In the genomic region with DNA sequence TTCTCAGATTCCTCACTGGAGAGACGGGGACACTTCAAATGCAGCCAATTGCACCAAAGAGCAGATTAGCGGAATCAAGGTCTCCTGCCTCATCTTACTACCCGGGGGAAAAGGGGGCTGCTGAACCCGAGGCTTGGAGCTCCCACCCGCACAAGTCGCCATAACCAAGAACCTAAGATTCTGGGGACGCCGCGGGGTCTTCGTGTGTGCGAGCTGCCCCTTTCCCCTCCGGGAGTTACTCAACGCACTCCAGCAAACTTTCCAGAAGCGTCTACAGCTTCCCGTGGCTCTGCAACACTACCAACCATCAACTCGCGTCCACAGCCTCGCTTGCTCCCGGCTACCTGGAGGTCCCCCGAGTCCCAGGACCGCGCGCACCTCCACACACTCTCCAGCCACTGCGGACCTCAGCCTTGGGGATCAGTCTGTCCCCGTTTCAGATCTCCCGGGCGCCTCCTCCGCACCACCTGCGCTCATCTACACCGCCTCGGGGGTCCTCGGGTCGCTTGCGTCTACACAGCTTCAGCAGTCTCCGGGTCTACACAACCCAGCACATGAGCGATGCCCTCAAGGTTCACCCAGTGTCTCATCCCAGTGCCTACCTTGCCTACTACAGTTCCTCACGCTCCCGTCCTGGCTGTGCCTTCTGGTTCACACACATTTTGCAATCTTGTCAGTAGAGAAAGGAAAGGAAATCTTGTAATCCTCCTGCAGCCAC, we compare ENCODE assay signal across 8 mouse cellular contexts. TPM values are rescaled to one million over a fixed set of nuclear protein-coding genes. Genes with fewer than 3 reads are reported as not detected.
DNase-seq lines count a peak whose midpoint lies in the region; ATAC-seq and TF ChIP-seq lines count a peak whose summit lies in the region.

No protein-coding gene starts in this region.

- intact Hi-C loops in left cerebral cortex, postnatal 10 days (cut with DNase I), result loop anchor here (5.0 kb wide), 1 partner anchor 65 kb away; no protein-coding TSS in a partner anchor

- peak overlapping the region; percentile 51 for H3K9ac ChIP-seq in liver, postnatal 0 days (replicated peaks)

- peaks cover 44% of the 10 kb centered on the region for H3K27me3 ChIP-seq in liver, postnatal 0 days (ENCODE audit: insufficient read depth, low read length)

- H3K27ac ChIP-seq in cortical plate, adult 2 months (ENCODE audit: insufficient read depth, low read length), result no peak overlapping the region
- no peak overlapping the region for H3K27ac ChIP-seq in liver, postnatal 0 days (ENCODE audit: low read depth)

- H3K4me2 ChIP-seq in liver, postnatal 0 days (ENCODE audit: low read depth, low read length), result peak overlapping the region; percentile 95

- no peaks in the 10 kb centered on the region for H3K9me3 ChIP-seq in liver, postnatal 0 days (ENCODE audit: low read length)

- no peak for DNase-seq in lung, adult 2 months
- DNase-seq in lung, postnatal 14 days, result no peak
- DNase-seq in liver, postnatal 0 days, result peak; percentile 22
- peak; percentile 44 to 56 for DNase-seq in thymus, postnatal 36 days
- no peak for DNase-seq in left cerebral cortex, postnatal 10 days (ENCODE audit: extremely low spot score in 1 of 2, low spot score in 2 of 2)
- no peak for DNase-seq in right cerebral cortex, postnatal 36 days (ENCODE audit: low spot score in 2 of 2)

- H3K4me1 ChIP-seq in lung, adult 2 months (ENCODE audit: control insufficient read depth, insufficient read depth, low read length), result peaks cover 2% of the 10 kb centered on the region; the same call in 1 of the 2 replicates
- H3K4me1 ChIP-seq in cortical plate, adult 2 months (ENCODE audit: control insufficient read depth, insufficient read depth, low read length), result peaks cover 2% of the 10 kb centered on the region; the same call in 1 of the 2 replicates
- H3K4me1 ChIP-seq in liver, postnatal 0 days (ENCODE audit: insufficient read depth), result peaks cover 11% of the 10 kb centered on the region; the same call in 1 of the 2 replicates

- no peak for TF ChIP-seq POLR2A in lung, adult 2 months (IDR thresholded peaks at IDR 0.05; ENCODE audit: borderline replicate concordance, extremely low read depth, low read depth, low read length)
- TF ChIP-seq POLR2A in cortical plate, adult 2 months (IDR thresholded peaks at IDR 0.05; ENCODE audit: extremely low read depth, insufficient read depth, low read length), result no peak

- no peak for TF ChIP-seq EP300 in liver, postnatal 0 days (IDR thresholded peaks at IDR 0.05; ENCODE audit: low read depth)

- 2% methylated on average over 38 of the region's 38 CpGs for WGBS in lung, adult 2 months
- WGBS in liver, postnatal 0 days (ENCODE audit: insufficient replicate concordance), result 2% methylated on average over 38 of the region's 38 CpGs

- H3K4me3 ChIP-seq in lung, adult 2 months (replicated peaks; ENCODE audit: extremely low read depth, low read depth, low read length), result peak overlapping the region; percentile 48
- peak overlapping the region; percentile 81 for H3K4me3 ChIP-seq in cortical plate, adult 2 months (ENCODE audit: insufficient read depth, low read length)
- peak overlapping the region; percentile 46 for H3K4me3 ChIP-seq in liver, postnatal 0 days (ENCODE audit: low read depth, low read length)

- TF ChIP-seq CTCF in lung, adult 2 months (IDR thresholded peaks at IDR 0.05; ENCODE audit: insufficient read depth, low read length), result no peak
- TF ChIP-seq CTCF in cortical plate, adult 2 months (IDR thresholded peaks at IDR 0.05; ENCODE audit: extremely low read depth, insufficient read depth, low read length), result no peak
- TF ChIP-seq CTCF in liver, postnatal 0 days (IDR thresholded peaks at IDR 0.05; ENCODE audit: low read depth), result no peak

- H3K36me3 ChIP-seq in liver, postnatal 0 days (replicated peaks; ENCODE audit: insufficient read depth, low read length), result no peaks in the 10 kb centered on the region

- ATAC-seq in hematopoietic stem cell, adult 5-6 weeks (replicated peaks in 1 of 2; ENCODE audit: insufficient read depth in 1 of 2, low FRiP score in 2 of 2, low TSS enrichment in 1 of 2, low read depth in 1 of 2, poor library complexity in 2 of 2, severe bottlenecking in 2 of 2), result peak; percentile 15 to 39; a peak in 2 of 4 replicates
- peak; percentile 22 for ATAC-seq in liver, postnatal 0 days

RNA-seq across cellular contexts. Expression of a gene that starts 0.5 kb away (rescaled TPM):
- 12.6 and 16.8 TPM in 2 replicates for polyA plus RNA-seq in lung, adult 2 months (2012; rRNA removed)
- polyA plus RNA-seq in cortical plate, adult 2 months (2012; rRNA removed), result 37.1 and 38.4 TPM in 2 replicates
- total RNA-seq in hematopoietic stem cell, adult 5-6 weeks (2017), result 113 and 129 TPM in 2 replicates
- polyA plus RNA-seq in liver, postnatal 0 days (2015; fragmentation: Nextera tagmentation; extraction: Ambion mirVana), result 1.6 and 1.8 TPM in 2 replicates
- total RNA-seq in left cerebral cortex, postnatal 10 days (2021), result 100 to 1,000 TPM; 123 to 128 TPM

RNA-seq across cellular contexts. Expression of a gene that starts 45.9 kb away (rescaled TPM):
- 13.7 and 19.3 TPM in 2 replicates for polyA plus RNA-seq in lung, adult 2 months (2012; rRNA removed)
- 2.1 and 2.6 TPM in 2 replicates for polyA plus RNA-seq in cortical plate, adult 2 months (2012; rRNA removed)
- 19.2 and 41.0 TPM in 2 replicates for total RNA-seq in hematopoietic stem cell, adult 5-6 weeks (2017)
- polyA plus RNA-seq in liver, postnatal 0 days (2015; fragmentation: Nextera tagmentation; extraction: Ambion mirVana), result 9.4 and 10.4 TPM in 2 replicates
- total RNA-seq in left cerebral cortex, postnatal 10 days (2021), result 1 to 10 TPM; 2.6 to 2.7 TPM

Comparison
In these comparisons a context has a peak if more than half of its experiments do, and no peak if none do; other contexts are left out.
1. DNase-seq: peak in liver, postnatal 0 days (single experiment) and thymus, postnatal 36 days (2 of 2); none in lung, adult 2 months (single experiment), lung, postnatal 14 days (single experiment), left cerebral cortex, postnatal 10 days (0 of 2) and right cerebral cortex, postnatal 36 days (0 of 2).
2. Peak in every context shown above with its lines, with median percentiles within 50 percentile points of each other: H3K4me3 ChIP-seq.